Mouse (Mus musculus) heart, adult 2 months (tissue): Measurements from ENCODE around the gene Rbfox3. TPM values are rescaled to one million over a fixed set of nuclear protein-coding genes. Genes with fewer than 3 reads are reported as not detected.

Source experiments
- DNase-seq, 2 experiments: peaks; one replicate each; pipeline ENCODE4 v3.0.0; 2021
- H3K27ac ChIP-seq: fragments of 200-600 bp; 2 replicates; pipeline ENCODE4 v1.8.1; 2022
- H3K27me3 ChIP-seq: fragments of 200-500 bp; 2 replicates; pipeline ENCODE4 v1.6.1; 2012; ENCODE audit warnings: mild to moderate bottlenecking, low read length, inconsistent platforms, mixed read lengths; ENCODE audit not compliant: control insufficient read depth, insufficient read depth
- H3K36me3 ChIP-seq: fragments of 200-500 bp; 2 replicates; pipeline ENCODE4 v1.6.1; 2012; ENCODE audit warnings: low read length, inconsistent platforms; ENCODE audit not compliant: control insufficient read depth, insufficient read depth
- H3K4me1 ChIP-seq: fragments of 200-500 bp; 2 replicates; pipeline ENCODE4 v1.6.1; 2011; ENCODE audit warnings: low read length; ENCODE audit not compliant: control insufficient read depth, insufficient read depth
- H3K4me3 ChIP-seq: fragments of 200-600 bp; 2 replicates; pipeline ENCODE4 v1.8.1; 2022
- H3K79me2 ChIP-seq: fragments of 200-500 bp; replicated peaks from 2 replicates; pipeline ENCODE4 v1.6.1; 2012; ENCODE audit warnings: mild to moderate bottlenecking, inconsistent platforms, low read length, moderate library complexity, mixed read lengths; ENCODE audit not compliant: control insufficient read depth, insufficient read depth
- H3K9ac ChIP-seq: fragments of 200-500 bp; 2 replicates; pipeline ENCODE4 v1.6.1; 2012; ENCODE audit warnings: low read depth, mild to moderate bottlenecking, control low read depth, inconsistent platforms, low read length, mixed read lengths
- CTCF ChIP-seq: fragments of 200-600 bp; IDR thresholded peaks from 2 replicates; pipeline ENCODE4 v1.8.1; 2022; ENCODE audit warnings: antibody characterized with exemption, mild to moderate bottlenecking, moderate library complexity
- EP300 ChIP-seq: fragments of 200-500 bp; IDR thresholded peaks from 2 replicates; pipeline ENCODE4 v1.6.1; 2011; ENCODE audit warnings: low read depth, low read length, control low read depth; ENCODE audit not compliant: insufficient read depth
- POLR2A ChIP-seq: fragments of 200-500 bp; IDR thresholded peaks from 2 replicates; pipeline ENCODE4 v1.6.1; 2011; ENCODE audit warnings: mild to moderate bottlenecking, low read depth, low read length, control low read depth; ENCODE audit not compliant: insufficient read depth
- WGBS: fragments of 180-500 bp; shearing (Covaris S2); methylation state at CpG from one replicate; pipeline ENCODE4 v1.1.7; 2018; 5-methylcytosine and 5-hydroxymethylcytosine counted together
- intact Hi-C: fragments of 180-260 bp; cut with DNase I; formaldehyde crosslinking; loops from one replicate; pipeline ENCODE4 v1.15.1; 2025
- long read RNA-seq: library from polyadenylated mRNA; stranded (forward); transcript quantifications from one replicate; pipeline ENCODE4 v2.0.0, GENCODE M21; 2021
- polyA plus RNA-seq: library from polyadenylated mRNA; depleted of rRNA; stranded (reverse); fragments of >200 nt; gene quantifications from 2 replicates; pipeline ENCODE4 v1.2.3, GENCODE M21; 2012; rRNA removed
- total RNA-seq, 2 experiments: library from RNA; stranded (reverse); gene quantifications; 2 replicates each; pipeline ENCODE4 v1.2.3; 2021

Rbfox3 gene
- total RNA-seq (under 1 TPM; 0.16 to 0.23 TPM), polyA plus RNA-seq (not detected in 2 replicates)
- long read RNA-seq, partial matches to known transcripts, result 1 of 1 reads
- long read RNA-seq, other reads (novel, unspliced or antisense), result 0 of 1 reads

DNA sequence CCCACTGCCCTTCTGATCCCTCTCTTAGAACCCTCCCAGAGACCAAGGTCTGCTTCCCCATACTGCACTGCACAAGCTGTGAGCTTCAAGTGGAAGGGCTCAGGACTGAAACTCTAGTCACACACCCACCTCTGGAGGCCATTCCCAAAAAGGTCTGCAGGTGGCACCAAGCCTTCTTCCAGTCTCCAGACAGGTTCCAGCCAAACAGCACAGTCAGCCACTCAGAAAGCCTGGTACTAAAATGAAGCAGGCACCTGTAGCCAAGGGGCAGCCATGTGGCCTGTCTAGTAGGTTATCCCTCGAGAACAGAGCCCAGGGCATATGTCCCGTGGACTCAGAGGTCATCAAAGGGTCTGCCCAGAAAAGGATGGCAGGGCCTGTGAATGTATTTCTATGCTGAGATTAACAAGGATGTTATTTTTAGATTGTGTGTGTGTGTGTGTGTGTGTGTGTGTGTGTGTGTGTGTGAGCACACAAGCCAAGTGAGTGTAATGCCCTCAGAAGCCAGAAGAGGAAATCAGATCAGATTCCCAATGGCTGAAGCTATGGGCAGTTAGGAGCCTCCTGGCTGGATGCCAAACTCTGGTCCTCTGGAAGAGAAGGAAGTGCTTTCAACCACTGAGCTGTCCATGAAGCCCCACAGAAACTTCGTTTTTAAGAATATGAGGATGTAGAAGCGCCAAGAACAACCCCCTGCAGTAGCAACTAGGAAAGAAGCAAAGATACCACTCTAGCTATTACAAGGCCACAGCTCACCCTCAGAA is at the start of gene Rbfox3:
Rbfox3 (minus strand) TSS at position 291 of the 764 bp plus-strand sequence.
- peaks cover 21% of the 10 kb centered on the region for H3K27me3 ChIP-seq
- DNase-seq, result no peak
- H3K9ac ChIP-seq, result no peak within 1 kb of the TSS
- WGBS, result 27% methylated on average over 4 of the region's 4 CpGs
- TF ChIP-seq CTCF, result peak; percentile 45
- no peak for TF ChIP-seq EP300
- H3K36me3 ChIP-seq, result no peaks in the 10 kb centered on the region
- H3K79me2 ChIP-seq, result no peaks in the 10 kb centered on the region
- no peak within 1 kb of the TSS for H3K27ac ChIP-seq
- H3K4me3 ChIP-seq, result no peak within 1 kb of the TSS
- intact Hi-C loops, result loop anchor here (5.0 kb wide), 1 partner anchor 66 kb away; no protein-coding TSS in a partner anchor
- no peaks in the 10 kb centered on the region for H3K4me1 ChIP-seq

DNA sequence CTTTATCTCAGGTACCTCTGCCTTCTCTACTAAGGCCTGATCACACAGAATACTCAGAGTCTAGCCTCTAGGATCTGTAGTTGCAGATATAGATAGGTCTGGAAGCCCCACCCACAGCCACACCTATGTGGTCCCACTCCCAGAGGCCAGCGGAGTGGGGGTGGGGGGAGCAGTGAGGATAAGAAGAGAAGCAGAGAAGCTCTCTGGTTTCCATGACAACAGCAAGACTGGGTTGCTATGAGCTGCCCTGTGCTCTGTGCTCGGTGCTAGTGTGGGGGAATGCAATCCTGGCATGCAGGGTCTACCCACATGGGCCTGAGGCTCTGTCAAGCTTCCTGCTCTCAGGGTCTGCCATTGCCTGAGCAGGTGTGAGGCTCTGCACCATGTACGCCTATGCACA is 49.3 kb upstream of the Rbfox3 start:
- no peaks in the 10 kb centered on the region for H3K27me3 ChIP-seq
- intact Hi-C loops, result no loop called here

DNA sequence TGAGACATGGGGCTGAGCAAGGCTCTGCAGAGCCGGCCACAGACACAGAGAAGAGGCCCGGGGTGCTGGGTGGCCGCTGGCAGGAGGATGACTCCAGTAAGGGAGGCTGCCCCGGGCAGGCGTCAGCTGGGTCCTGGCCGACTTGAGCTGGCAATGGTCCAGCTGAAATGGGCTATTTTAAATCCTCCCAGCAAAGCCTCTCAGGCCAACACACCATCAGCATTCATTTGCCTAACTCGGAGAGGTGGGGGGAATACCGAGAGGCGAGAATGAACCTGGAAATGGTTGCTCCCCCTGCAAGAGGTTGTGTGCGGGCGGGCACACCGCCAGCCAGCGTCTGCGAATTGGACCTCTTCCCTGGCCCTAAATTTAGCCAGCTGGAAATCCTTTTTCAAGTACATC is 45.7 kb upstream of the Rbfox3 start:
- Histone ChIP-seq H3K4me1 (no peaks in the 10 kb centered on the region), H3K36me3 (no peaks in the 10 kb centered on the region), H3K79me2 (no peaks in the 10 kb centered on the region), H3K4me3 (no peak overlapping the region), H3K27ac (no peak overlapping the region), H3K27me3 (no peaks in the 10 kb centered on the region), H3K9ac (no peak overlapping the region)
- WGBS, result 23% methylated on average over 14 of the region's 14 CpGs
- intact Hi-C loops, result no loop called here
- DNase-seq, result peak; percentile 73
- TF ChIP-seq POLR2A, result no peak
- no peak for TF ChIP-seq EP300
- no peak for TF ChIP-seq CTCF

More for the DNA sequence above, 49.3 kb upstream of the Rbfox3 start:
- Histone ChIP-seq H3K27ac (no peak overlapping the region), H3K79me2 (no peaks in the 10 kb centered on the region), H3K4me3 (no peak overlapping the region), H3K36me3 (no peaks in the 10 kb centered on the region), H3K9ac (no peak overlapping the region), H3K4me1 (no peaks in the 10 kb centered on the region)
- TF ChIP-seq POLR2A, result no peak
- TF ChIP-seq EP300, result no peak
- DNase-seq, result no peak
- WGBS, result 76% methylated on average over 3 of the region's 3 CpGs

DNA sequence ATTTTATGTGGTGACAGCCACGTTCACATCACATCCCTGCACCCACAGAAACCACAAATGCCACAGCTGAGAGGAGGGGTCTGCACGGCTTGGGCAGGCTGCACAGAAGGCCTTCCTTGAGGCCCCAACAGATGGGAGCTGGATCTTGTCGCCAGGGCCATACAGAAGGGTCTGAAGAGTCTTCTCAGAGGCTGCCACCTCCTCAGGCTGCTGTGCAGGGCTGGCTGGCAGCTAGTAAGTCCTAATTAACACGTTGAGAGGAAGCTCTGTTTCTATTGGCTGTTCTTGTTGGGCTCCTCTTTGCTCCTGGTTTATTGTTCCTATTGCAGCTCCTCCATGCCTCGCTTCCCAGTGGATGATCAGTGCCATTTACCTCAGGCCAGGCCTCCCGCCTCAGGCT is 43.6 kb upstream of the Rbfox3 start:
- TF ChIP-seq CTCF, result no peak
- no peak for TF ChIP-seq EP300
- no peak for TF ChIP-seq POLR2A
- Histone ChIP-seq H3K4me1 (no peaks in the 10 kb centered on the region), H3K79me2 (no peaks in the 10 kb centered on the region), H3K27me3 (no peaks in the 10 kb centered on the region), H3K4me3 (no peak overlapping the region), H3K9ac (no peak overlapping the region), H3K27ac (no peak overlapping the region), H3K36me3 (no peaks in the 10 kb centered on the region)
- 61% methylated on average over 6 of the region's 6 CpGs for WGBS
- DNase-seq, result no peak
- intact Hi-C loops, result no loop called here

DNA sequence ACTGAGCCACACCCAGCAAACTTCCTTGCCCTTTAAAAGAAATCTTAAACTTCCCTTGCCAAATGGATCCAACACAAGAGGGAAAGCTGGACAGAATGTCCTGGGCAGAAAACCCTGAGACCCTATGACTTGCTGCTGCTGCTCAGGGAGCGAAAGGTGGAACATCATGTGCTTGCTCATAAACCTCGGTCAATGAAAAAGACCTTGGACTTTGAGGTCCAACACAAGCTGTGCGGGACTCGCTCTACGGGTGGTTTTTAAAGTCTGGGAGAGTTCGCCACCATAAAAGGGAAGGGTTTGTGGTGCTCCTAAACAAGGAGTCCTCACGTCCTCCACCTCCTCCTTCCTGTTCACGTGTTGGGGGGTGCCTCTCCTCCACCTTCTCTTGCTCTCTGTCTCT is 34.5 kb upstream of the Rbfox3 start:
- 83% methylated on average over 8 of the region's 8 CpGs for WGBS
- Histone ChIP-seq H3K79me2 (no peaks in the 10 kb centered on the region), H3K36me3 (no peaks in the 10 kb centered on the region), H3K27me3 (no peaks in the 10 kb centered on the region), H3K4me1 (no peaks in the 10 kb centered on the region), H3K9ac (no peak overlapping the region), H3K27ac (no peak overlapping the region), H3K4me3 (no peak overlapping the region)
- intact Hi-C loops, result no loop called here
- no peak for DNase-seq
- TF ChIP-seq EP300, result no peak
- no peak for TF ChIP-seq CTCF
- TF ChIP-seq POLR2A, result no peak

DNA sequence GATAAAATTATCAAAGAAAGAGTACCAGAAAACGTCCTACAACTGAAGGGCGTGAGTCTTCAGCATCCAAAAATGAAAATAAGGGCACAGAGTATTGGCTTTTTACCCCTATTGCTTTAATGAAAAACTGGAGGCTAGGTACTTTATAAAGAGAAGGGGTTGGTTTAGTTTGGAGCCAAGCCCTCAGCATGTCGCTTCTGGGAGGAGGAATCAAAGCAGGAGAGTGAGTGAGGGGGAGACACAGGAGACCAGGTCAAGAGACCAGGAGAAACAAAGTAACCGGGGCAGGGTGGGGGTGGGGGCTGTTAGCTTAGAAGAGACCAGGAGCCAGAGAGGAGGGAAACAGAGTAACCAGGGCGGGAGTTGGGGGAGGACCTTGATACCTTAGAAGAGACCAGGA is 29.9 kb upstream of the Rbfox3 start:
- no peak for DNase-seq
- intact Hi-C loops, result no loop called here
- H3K4me3 ChIP-seq, result no peak overlapping the region
- no peaks in the 10 kb centered on the region for H3K27me3 ChIP-seq
- TF ChIP-seq POLR2A (no peak), CTCF (no peak), EP300 (no peak)
- H3K79me2 ChIP-seq, result no peaks in the 10 kb centered on the region
- no peak overlapping the region for H3K9ac ChIP-seq
- WGBS, result 36% methylated on average over 5 of the region's 5 CpGs
- H3K4me1 ChIP-seq, result no peaks in the 10 kb centered on the region
- no peaks in the 10 kb centered on the region for H3K36me3 ChIP-seq
- no peak overlapping the region for H3K27ac ChIP-seq
